Mouse (Mus musculus): ENCODE measurements around the gene Vmn1r205. TPM values are rescaled to one million over a fixed set of nuclear protein-coding genes. Genes with fewer than 3 reads are reported as not detected.
"Not testable (repeated sequence)": the region's sequence is repeated elsewhere in the genome, so short reads cannot be mapped to it uniquely, and the experiment has no call there.

Gene Vmn1r205
- total RNA-seq (2022), result not detected

DNA sequence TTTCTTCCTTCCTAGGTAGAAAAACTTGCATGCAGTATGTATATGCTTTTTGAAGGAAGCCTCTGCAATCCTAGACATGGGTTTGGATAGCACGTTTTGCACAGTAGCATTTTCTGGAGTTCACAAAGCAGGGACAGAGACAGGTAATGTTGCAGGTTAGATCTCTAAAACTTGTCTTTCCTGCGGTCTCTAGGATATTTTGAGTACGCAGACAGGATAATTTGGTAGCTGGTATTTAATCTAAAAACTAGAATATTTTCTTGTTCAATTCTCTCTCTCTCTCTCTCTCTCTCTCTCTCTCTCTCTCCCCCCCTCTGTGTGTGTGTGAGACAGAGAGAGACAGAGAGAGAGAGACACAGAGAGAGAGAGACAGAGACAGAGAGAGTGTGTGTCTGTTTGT, at the start of gene Vmn1r205:
TSS of gene Vmn1r205 (minus strand) at position 101 of the 400 bp plus-strand sequence.
- DNase-seq (ENCODE audit: low spot score), result no peak

DNA sequence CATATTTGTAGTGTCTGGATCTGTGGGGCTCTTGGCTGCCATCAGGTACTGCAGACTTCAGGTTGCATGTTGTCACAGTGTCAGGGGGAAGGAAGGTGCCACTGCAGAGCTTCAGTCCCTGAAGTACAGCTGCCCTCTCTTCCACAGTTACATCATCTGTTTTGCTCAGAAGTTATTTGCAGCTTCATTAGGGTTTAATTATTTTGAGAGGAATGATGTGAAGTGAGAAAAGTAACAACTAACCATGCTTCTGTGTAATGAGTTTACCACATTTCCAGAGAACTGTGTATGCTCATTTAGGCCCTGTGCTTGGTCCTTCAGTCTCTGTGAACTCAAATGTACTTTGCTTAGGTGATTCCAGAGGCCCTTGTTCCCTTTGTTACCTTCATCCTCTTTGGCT, 31.4 kb upstream of the Vmn1r205 start, which contains the start of gene Vmn1r206:
TSS of gene Vmn1r206 (minus strand) at position 101 of the 400 bp plus-strand sequence.
- not testable (repeated sequence) for DNase-seq (ENCODE audit: low spot score)

DNA sequence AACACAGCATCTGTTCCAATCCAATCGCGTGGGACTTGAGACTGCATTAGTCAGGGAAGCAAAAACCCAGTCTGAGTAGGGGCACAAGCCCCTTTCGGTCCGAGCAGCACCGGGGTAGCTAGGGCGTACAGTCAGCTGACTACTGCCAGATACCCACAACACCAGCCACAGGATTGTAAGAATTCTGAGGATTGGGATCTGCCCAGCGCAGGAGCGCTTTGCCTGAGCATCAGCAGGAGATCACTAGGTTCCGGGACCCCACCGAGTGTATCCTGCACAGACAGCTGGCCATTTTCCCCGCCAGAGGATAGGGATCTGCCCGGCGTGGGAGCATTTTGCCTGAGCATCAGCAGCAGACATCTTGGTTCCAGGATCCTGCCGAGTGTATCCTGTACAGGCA, 9.5 kb downstream of the Vmn1r205 start:
- DNase-seq (ENCODE audit: low spot score), result not testable (repeated sequence)

DNA sequence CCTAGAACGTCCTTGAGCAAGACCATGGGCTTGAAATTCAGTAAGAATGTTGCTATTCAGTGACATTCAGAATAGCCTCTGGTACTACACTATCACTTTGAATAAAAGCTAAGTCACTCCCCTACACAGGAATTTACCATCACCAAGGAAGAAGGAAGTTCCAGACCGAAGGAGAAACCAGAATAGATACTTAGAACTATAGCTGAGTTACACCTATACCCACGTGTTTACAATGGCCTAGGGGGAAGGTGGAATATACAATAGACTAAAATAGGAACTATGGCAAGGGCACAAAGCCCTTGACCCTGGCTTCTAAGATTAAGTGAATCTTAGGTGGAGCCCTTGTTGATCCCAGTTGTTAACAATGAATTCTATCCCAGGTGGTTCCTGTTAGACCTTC, 17.9 kb downstream of the Vmn1r205 start:
- not testable (repeated sequence) for DNase-seq (ENCODE audit: low spot score)

DNA sequence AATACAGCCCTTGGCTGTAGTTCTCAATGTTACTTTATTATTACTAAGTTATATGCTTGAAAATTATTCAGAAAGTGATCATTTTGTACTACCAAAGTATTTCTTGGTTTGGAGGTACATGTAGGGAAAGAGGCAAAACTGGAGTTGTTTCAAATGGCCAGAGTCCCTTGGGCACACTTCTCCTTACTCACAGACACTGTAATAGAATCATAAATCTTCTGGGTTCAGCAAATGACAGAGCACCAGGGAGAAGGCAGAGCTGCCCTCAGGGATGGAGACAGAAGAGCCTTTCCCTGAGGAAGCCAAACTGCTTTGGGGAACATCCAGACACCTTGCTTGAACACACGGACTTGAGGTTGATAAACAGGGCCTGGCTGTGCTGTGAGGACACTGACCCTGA, 39.9 kb downstream of the Vmn1r205 start, which contains the start of gene Vmn1r204:
TSS of gene Vmn1r204 (plus strand) at position 301 of the 400 bp plus-strand sequence.
- not testable (repeated sequence) for DNase-seq (ENCODE audit: low spot score)

Other genes starting within 250 kb of the Vmn1r205 start
- gene Vmn1r198, start 242.6 kb downstream of the Vmn1r205 start, total RNA-seq (2022), result not detected
- not detected for gene Vmn1r199, start 213.2 kb downstream of the Vmn1r205 start, total RNA-seq (2022)
- not detected for gene Vmn1r200, start 202.6 kb downstream of the Vmn1r205 start, total RNA-seq (2022)
- not detected for gene Vmn1r201, start 121.1 kb downstream of the Vmn1r205 start, total RNA-seq (2022)
- not detected for gene Vmn1r202, start 87.6 kb downstream of the Vmn1r205 start, total RNA-seq (2022)
- gene Vmn1r203, start 74.9 kb downstream of the Vmn1r205 start, total RNA-seq (2022), result not detected
- not detected for gene Vmn1r204, start 39.8 kb downstream of the Vmn1r205 start, total RNA-seq (2022)
- gene Vmn1r206, start 31.3 kb upstream of the Vmn1r205 start, total RNA-seq (2022), result not detected
- gene Vmn1r207-ps, start 136.6 kb upstream of the Vmn1r205 start, total RNA-seq (2022), result not detected
- not detected for gene Vmn1r208, start 184.4 kb upstream of the Vmn1r205 start, total RNA-seq (2022)
- not detected for gene Vmn1r209, start 216.7 kb upstream of the Vmn1r205 start, total RNA-seq (2022)
- gene Vmn1r210, start 238.3 kb upstream of the Vmn1r205 start, total RNA-seq (2022), result not detected